Mouse (Mus musculus) central nervous system, embryonic 18 days (tissue): ENCODE measurements around the gene Ube2e1. TPM values are rescaled to one million over a fixed set of nuclear protein-coding genes. Genes with fewer than 3 reads are reported as not detected.

Source experiments
- polyA plus RNA-seq: library from polyadenylated mRNA; depleted of rRNA; stranded (reverse); fragments of >200 nt; gene quantifications from 2 replicates; pipeline ENCODE4 v1.2.3, GENCODE M21; 2012; rRNA removed

Ube2e1 gene
- polyA plus RNA-seq: 143 and 148 TPM in 2 replicates

GRCm38 (mm10) chr14:18331693-18332131 is at the start of gene Ube2e1:
Gene Ube2e1, minus strand, starts transcription at chr14:18331859.

GRCm38 (mm10) chr14:18270529-18271441 is 60.9 kb downstream of the Ube2e1 start, which contains the start of the genes Nkiras1 and Rpl15:
Gene Nkiras1, plus strand, starts transcription at chr14:18271136.
Gene Rpl15, minus strand, starts transcription at chr14:18271391.

GRCm38 (mm10) chr14:18238750-18239731 is 92.6 kb downstream of the Ube2e1 start, which contains the start of gene Nr1d2:
Gene Nr1d2, minus strand, starts transcription at chr14:18239127.

Other genes with a start within 250 kb of the Ube2e1 start
- gene Nr1d2, start 92.7 kb downstream of the Ube2e1 start, polyA plus RNA-seq: 6.3 and 6.6 TPM in 2 replicates
- 44.5 and 45.4 TPM in 2 replicates for gene Nkiras1, start 60.7 kb downstream of the Ube2e1 start, polyA plus RNA-seq
- gene Rpl15, start 60.5 kb downstream of the Ube2e1 start, polyA plus RNA-seq: 911 and 958 TPM in 2 replicates